Mouse (Mus musculus) forebrain, embryonic 10.5 days (tissue): ENCODE results near the gene Pef1. TPM values are rescaled to one million over a fixed set of nuclear protein-coding genes. Genes with fewer than 3 reads are reported as not detected.

Experiments used
- DNase-seq: peaks from one replicate; pipeline ENCODE4 v3.0.0-alpha.2; 2017; ENCODE audit warnings: low spot score; ENCODE audit errors: extremely low spot score
- H3K27ac ChIP-seq: fragments of 300-500 bp; sonication (generic); 2 replicates; pipeline ENCODE4 v1.5.1; 2016; ENCODE audit warnings: mild to moderate bottlenecking
- H3K27me3 ChIP-seq: fragments of 300-500 bp; sonication (generic); 2 replicates; pipeline ENCODE4 v1.6.1; 2016; ENCODE audit warnings: mild to moderate bottlenecking; ENCODE audit not compliant: poor library complexity, severe bottlenecking
- H3K36me3 ChIP-seq: fragments of 300-500 bp; sonication (generic); replicated peaks from 2 replicates; pipeline ENCODE4 v1.6.1; 2016; ENCODE audit warnings: mild to moderate bottlenecking, moderate library complexity
- H3K4me1 ChIP-seq: fragments of 300-500 bp; sonication (generic); 2 replicates; pipeline ENCODE4 v1.6.1; 2016
- H3K4me3 ChIP-seq: fragments of 300-500 bp; sonication (generic); 2 replicates; pipeline ENCODE4 v1.5.1; 2016; ENCODE audit warnings: mild to moderate bottlenecking, moderate library complexity
- H3K9me3 ChIP-seq: fragments of 300-500 bp; sonication (generic); 2 replicates; pipeline ENCODE4 v1.6.1; 2016; ENCODE audit warnings: mild to moderate bottlenecking, moderate library complexity
- WGBS: fragments of 180-500 bp; shearing (Covaris S2); methylation state at CpG from one replicate; pipeline ENCODE4 v1.1.7; 2016; 5-methylcytosine and 5-hydroxymethylcytosine counted together
- polyA plus RNA-seq: library from polyadenylated mRNA; unstranded; fragments of >200 nt; fragmentation: Nextera tagmentation; extraction: Ambion mirVana; gene quantifications from 2 replicates; pipeline ENCODE4 v1.2.1, GENCODE M21; 2016

The Pef1 gene
- polyA plus RNA-seq, 1 experiment from 2014 or later: 70.4 TPM

- peak overlapping the region; percentile 48 for H3K27ac ChIP-seq
- no peak for DNase-seq
These were observed 23.6 kb downstream of the Pef1 start for GRCm38 (mm10) chr4:130125935-130126334.

GRCm38 (mm10) chr4:130128907-130129306 lies 26.5 kb downstream of the Pef1 start:
- no peak for DNase-seq
- 81% methylated on average over 5 of the region's 5 CpGs for WGBS
- no peak overlapping the region for H3K27ac ChIP-seq
- H3K36me3 ChIP-seq: peaks cover 44% of the 10 kb centered on the region
- H3K4me1 ChIP-seq: peaks cover 42% of the 10 kb centered on the region
- peaks cover 4% of the 10 kb centered on the region; the same call in 1 of the 2 replicates for H3K27me3 ChIP-seq
- H3K9me3 ChIP-seq: no peaks in the 10 kb centered on the region
- H3K4me3 ChIP-seq: no peak overlapping the region

More at GRCm38 (mm10) chr4:130125935-130126334, 23.6 kb downstream of the Pef1 start:
- no peaks in the 10 kb centered on the region for H3K9me3 ChIP-seq
- peaks cover 74% of the 10 kb centered on the region for H3K36me3 ChIP-seq
- no peaks in the 10 kb centered on the region for H3K27me3 ChIP-seq
- H3K4me3 ChIP-seq: no peak overlapping the region
- WGBS: 71% methylated on average over 5 of the region's 5 CpGs
- H3K4me1 ChIP-seq: peaks cover 41% of the 10 kb centered on the region

GRCm38 (mm10) chr4:130130082-130130481 lies 27.7 kb downstream of the Pef1 start:
- H3K9me3 ChIP-seq: no peaks in the 10 kb centered on the region
- H3K27ac ChIP-seq: no peak overlapping the region
- no peak for DNase-seq
- peaks cover 4% of the 10 kb centered on the region; the same call in 1 of the 2 replicates for H3K27me3 ChIP-seq
- H3K36me3 ChIP-seq: peaks cover 32% of the 10 kb centered on the region
- H3K4me3 ChIP-seq: no peak overlapping the region
- peaks cover 52% of the 10 kb centered on the region for H3K4me1 ChIP-seq
- 85% methylated on average over 10 of the region's 10 CpGs for WGBS

- WGBS: 48% methylated on average over 13 of the region's 13 CpGs
- H3K27ac ChIP-seq: no peak overlapping the region
These were observed 28.4 kb downstream of the Pef1 start for GRCm38 (mm10) chr4:130130641-130131350.

GRCm38 (mm10) chr4:130131448-130132105 lies 29.2 kb downstream of the Pef1 start:
- Histone ChIP-seq H3K9me3 (no peaks in the 10 kb centered on the region), H3K4me3 (no peak overlapping the region), H3K27ac (no peak overlapping the region), H3K27me3 (peaks cover 13% of the 10 kb centered on the region), H3K4me1 (peaks cover 47% of the 10 kb centered on the region), H3K36me3 (peaks cover 17% of the 10 kb centered on the region)
- 88% methylated on average over 7 of the region's 7 CpGs for WGBS
- DNase-seq: no peak

More at GRCm38 (mm10) chr4:130130641-130131350, 28.4 kb downstream of the Pef1 start:
- Histone ChIP-seq H3K4me3 (no peak overlapping the region), H3K27me3 (peaks cover 8% of the 10 kb centered on the region; the same call in 1 of the 2 replicates), H3K4me1 (peaks cover 54% of the 10 kb centered on the region), H3K9me3 (no peaks in the 10 kb centered on the region), H3K36me3 (peaks cover 25% of the 10 kb centered on the region)
- no peak for DNase-seq

- no peak overlapping the region; the same call in 1 of the 2 replicates for H3K27ac ChIP-seq
- no peaks in the 10 kb centered on the region for H3K36me3 ChIP-seq
- peaks cover 32% of the 10 kb centered on the region for H3K27me3 ChIP-seq
- H3K4me1 ChIP-seq: peaks cover 47% of the 10 kb centered on the region
- 77% methylated on average over 6 of the region's 6 CpGs for WGBS
- DNase-seq: no peak
- no peak overlapping the region for H3K4me3 ChIP-seq
- no peaks in the 10 kb centered on the region for H3K9me3 ChIP-seq
These were observed 31.0 kb downstream of the Pef1 start for GRCm38 (mm10) chr4:130133399-130133798.

- H3K4me3 ChIP-seq: peak overlapping the region; percentile 56
- H3K27me3 ChIP-seq: peaks cover 80% of the 10 kb centered on the region
- WGBS: under 1% methylated on average over 57 of the region's 57 CpGs
- DNase-seq: peak; percentile 84
- H3K27ac ChIP-seq: peak overlapping the region; percentile 71
- H3K9me3 ChIP-seq: no peaks in the 10 kb centered on the region
- H3K4me1 ChIP-seq: peaks cover 39% of the 10 kb centered on the region
- no peaks in the 10 kb centered on the region for H3K36me3 ChIP-seq
These were observed 36.3 kb downstream of the Pef1 start for GRCm38 (mm10) chr4:130138441-130139213.

GRCm38 (mm10) chr4:130139214-130139492 lies 36.8 kb downstream of the Pef1 start, which contains the start of gene Hcrtr1:
Hcrtr1 (minus strand) TSS chr4:130139359.
- H3K36me3 ChIP-seq: no peaks in the 10 kb centered on the region
- H3K4me1 ChIP-seq: peaks cover 37% of the 10 kb centered on the region
- H3K9me3 ChIP-seq: no peaks in the 10 kb centered on the region
- H3K4me3 ChIP-seq: peak within 1 kb of the TSS; percentile 56
- under 1% methylated on average over 15 of the region's 15 CpGs for WGBS
- DNase-seq: no peak
- H3K27ac ChIP-seq: peak within 1 kb of the TSS; percentile 71
- H3K27me3 ChIP-seq: peaks cover 82% of the 10 kb centered on the region

GRCm38 (mm10) chr4:130140992-130141402 lies 38.6 kb downstream of the Pef1 start:
- Histone ChIP-seq H3K27me3 (peaks cover 77% of the 10 kb centered on the region), H3K27ac (no peak overlapping the region), H3K36me3 (no peaks in the 10 kb centered on the region), H3K4me1 (peaks cover 20% of the 10 kb centered on the region), H3K9me3 (no peaks in the 10 kb centered on the region; the same call in 1 of the 2 replicates), H3K4me3 (no peak overlapping the region)
- DNase-seq: no peak
- WGBS: 73% methylated on average over 9 of the region's 9 CpGs

GRCm38 (mm10) chr4:130141786-130142185 lies 39.4 kb downstream of the Pef1 start:
- peaks cover 20% of the 10 kb centered on the region for H3K4me1 ChIP-seq
- H3K36me3 ChIP-seq: no peaks in the 10 kb centered on the region
- no peak overlapping the region for H3K4me3 ChIP-seq
- WGBS: 74% methylated on average over 3 of the region's 3 CpGs
- no peaks in the 10 kb centered on the region; the same call in 1 of the 2 replicates for H3K9me3 ChIP-seq
- peaks cover 72% of the 10 kb centered on the region for H3K27me3 ChIP-seq
- no peak for DNase-seq
- H3K27ac ChIP-seq: no peak overlapping the region

GRCm38 (mm10) chr4:130148405-130148804 lies 46.0 kb downstream of the Pef1 start:
- Histone ChIP-seq H3K27me3 (peaks cover 30% of the 10 kb centered on the region), H3K4me3 (no peak overlapping the region), H3K36me3 (no peaks in the 10 kb centered on the region), H3K4me1 (no peaks in the 10 kb centered on the region), H3K27ac (no peak overlapping the region), H3K9me3 (no peaks in the 10 kb centered on the region; the same call in 1 of the 2 replicates)
- 88% methylated on average over 10 of the region's 10 CpGs for whole genome bisulfite sequencing
- DNase-seq: no peak

- no peak overlapping the region for H3K4me3 ChIP-seq
- DNase-seq: no peak
These were observed 51.9 kb downstream of the Pef1 start for GRCm38 (mm10) chr4:130154250-130154649.

More at GRCm38 (mm10) chr4:130154250-130154649, 51.9 kb downstream of the Pef1 start:
- Histone ChIP-seq H3K4me1 (no peaks in the 10 kb centered on the region), H3K36me3 (no peaks in the 10 kb centered on the region), H3K27me3 (peaks cover 27% of the 10 kb centered on the region), H3K27ac (no peak overlapping the region), H3K9me3 (no peaks in the 10 kb centered on the region)
- WGBS: 87% methylated on average over 3 of the region's 3 CpGs
